In the genomic region with DNA sequence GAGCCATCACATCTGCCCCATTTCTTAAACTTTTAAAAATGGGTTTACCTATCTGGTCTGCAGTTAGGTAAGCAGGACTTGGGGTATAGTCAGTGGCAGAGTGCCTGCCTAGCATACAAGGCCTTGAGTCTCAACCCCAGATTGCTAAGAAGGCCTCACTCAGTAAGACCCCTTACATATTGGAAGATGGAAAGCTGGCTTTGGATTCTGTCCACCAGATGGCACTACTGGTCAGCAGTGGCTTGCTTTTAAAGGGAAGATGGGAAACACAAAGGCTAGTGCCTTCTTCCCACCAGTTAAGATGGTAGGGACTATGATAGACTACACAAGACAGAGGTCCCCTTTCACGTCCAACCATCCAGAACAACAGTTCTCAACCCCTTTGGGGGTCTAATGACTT, we compare ENCODE assay signal across 10 mouse cellular contexts. TPM values are rescaled to one million over a fixed set of nuclear protein-coding genes. Genes with fewer than 3 reads are reported as not detected.
DNase-seq lines count a peak whose midpoint lies in the region; ATAC-seq and TF ChIP-seq lines count a peak whose summit lies in the region.
"Had no signal": no experiment of that assay in that cellular context is flagged by ENCODE, and none has a peak within 500 bp of the region (broad histone marks: within the 10 kb centered on the region; RNA-seq: fewer than 3 reads in every experiment).

No protein-coding gene starts in this region.

- H3K4me2 ChIP-seq in liver, embryonic 11.5 days = no peak overlapping the region
- H3K4me2 ChIP-seq in liver, postnatal 0 days (ENCODE audit: low read depth, low read length) = no peak overlapping the region
- H3K4me2 ChIP-seq: heart, embryonic 15.5 days; neural tube, embryonic 12.5 days had no signal

- H3K9ac ChIP-seq in liver, embryonic 11.5 days (ENCODE audit: low read depth, low read length) = no peak overlapping the region
- no peak overlapping the region for H3K9ac ChIP-seq in liver, postnatal 0 days (replicated peaks)
- H3K9ac ChIP-seq: heart, embryonic 15.5 days; neural tube, embryonic 12.5 days had no signal

- H3K4me1 ChIP-seq in cerebellum, adult 2 months (ENCODE audit: control insufficient read depth, insufficient read depth, low read length) = no peaks in the 10 kb centered on the region; the same call in 1 of the 2 replicates
- no peaks in the 10 kb centered on the region for H3K4me1 ChIP-seq in liver, embryonic 11.5 days (replicated peaks; ENCODE audit: control insufficient read depth, insufficient read depth, low read length)
- H3K4me1 ChIP-seq in liver, postnatal 0 days (ENCODE audit: insufficient read depth) = no peaks in the 10 kb centered on the region
- H3K4me1 ChIP-seq in small intestine, adult 2 months (ENCODE audit: control insufficient read depth, insufficient read depth, insufficient read length, low read length) = no peaks in the 10 kb centered on the region
- H3K4me1 ChIP-seq: heart, embryonic 15.5 days; neural tube, embryonic 12.5 days had no signal

- no peak for TF ChIP-seq POLR2A in cerebellum, adult 2 months (IDR thresholded peaks at IDR 0.05; ENCODE audit: borderline replicate concordance, insufficient read depth, low read length)
- TF ChIP-seq POLR2A in small intestine, adult 2 months (IDR thresholded peaks at IDR 0.05; ENCODE audit: low read depth, low read length) = no peak

- peaks cover 7% of the 10 kb centered on the region; the same call in 1 of the 2 replicates for H3K36me3 ChIP-seq in liver, embryonic 11.5 days (ENCODE audit: control insufficient read depth, insufficient read depth, low read length)
- H3K36me3 ChIP-seq in liver, postnatal 0 days (replicated peaks; ENCODE audit: insufficient read depth, low read length) = peaks cover 25% of the 10 kb centered on the region
- H3K36me3 ChIP-seq in small intestine, adult 2 months (ENCODE audit: control insufficient read depth, insufficient read depth, low read length) = peaks cover 27% of the 10 kb centered on the region

- peak; percentile 29; the same call in 1 of the 2 replicates for TF ChIP-seq CTCF in cerebellum, adult 2 months (IDR thresholded peaks at IDR 0.05; ENCODE audit: borderline replicate concordance, insufficient read depth, low read depth, low read length)
- peak; percentile 83 for TF ChIP-seq CTCF in liver, postnatal 0 days (IDR thresholded peaks at IDR 0.05; ENCODE audit: low read depth)
- peak; percentile 26; the same call in 1 of the 2 replicates for TF ChIP-seq CTCF in small intestine, adult 2 months (IDR thresholded peaks at IDR 0.05; ENCODE audit: extremely low read depth, insufficient read length, insufficient replicate concordance, low read depth, low read length)

- no peak for ATAC-seq in liver, embryonic 11.5 days (replicated peaks; ENCODE audit: low FRiP score)
- ATAC-seq in frontal cortex, adult (ENCODE audit: low TSS enrichment) = peak; percentile 43
- no peak; the same call in 1 of the 2 replicates for ATAC-seq in liver, postnatal 0 days

- no peak for DNase-seq in cerebellum, adult 2 months
- DNase-seq in cerebellum, adult 8-10 months = no peak
- DNase-seq in liver = peak; percentile 19
- DNase-seq in liver, embryonic 11.5 days (ENCODE audit: low spot score) = no peak
- DNase-seq in adipocyte (ENCODE audit: low spot score) = peak; percentile 76
- peak; percentile 42 for DNase-seq in liver, postnatal 0 days

- TF ChIP-seq EP300 in liver, postnatal 0 days (IDR thresholded peaks at IDR 0.05; ENCODE audit: low read depth) = no peak

- no peaks in the 10 kb centered on the region for H3K9me3 ChIP-seq in liver, embryonic 11.5 days (ENCODE audit: control insufficient read depth, low read length)
- no peaks in the 10 kb centered on the region for H3K9me3 ChIP-seq in liver, postnatal 0 days (ENCODE audit: low read length)
- H3K9me3 ChIP-seq: neural tube, embryonic 12.5 days had no signal

- 61% methylated on average over 1 of the region's 1 CpGs for WGBS in cerebellum, adult 2 months
- 41% methylated on average over 1 of the region's 1 CpGs for WGBS in liver, embryonic 11.5 days
- 62% methylated on average over 1 of the region's 1 CpGs for WGBS in liver, postnatal 0 days (ENCODE audit: insufficient replicate concordance)
- WGBS in small intestine, adult 2 months = 52% methylated on average over 1 of the region's 1 CpGs

- H3K27ac ChIP-seq in cerebellum, adult 2 months (ENCODE audit: insufficient read depth, low read length) = no peak overlapping the region
- H3K27ac ChIP-seq in liver, embryonic 11.5 days (ENCODE audit: low read depth, low read length) = no peak overlapping the region
- no peak overlapping the region for H3K27ac ChIP-seq in liver, postnatal 0 days (ENCODE audit: low read depth)
- no peak overlapping the region for H3K27ac ChIP-seq in small intestine, adult 2 months (ENCODE audit: insufficient read depth, low read depth, low read length)
- H3K27ac ChIP-seq: heart, embryonic 15.5 days; neural tube, embryonic 12.5 days had no signal

- H3K27me3 ChIP-seq in cerebellum, adult 2 months (ENCODE audit: control insufficient read depth, insufficient read depth, low read length) = no peaks in the 10 kb centered on the region
- H3K27me3 ChIP-seq in liver, embryonic 11.5 days (replicated peaks; ENCODE audit: control insufficient read depth, insufficient read depth, low read length) = no peaks in the 10 kb centered on the region
- no peaks in the 10 kb centered on the region for H3K27me3 ChIP-seq in liver, postnatal 0 days (ENCODE audit: insufficient read depth, low read length)
- H3K27me3 ChIP-seq in small intestine, adult 2 months (ENCODE audit: control insufficient read depth, insufficient read depth, low read length) = no peaks in the 10 kb centered on the region
- H3K27me3 ChIP-seq: heart, embryonic 15.5 days; neural tube, embryonic 12.5 days had no signal

- no peak overlapping the region for H3K4me3 ChIP-seq in cerebellum, adult 2 months (replicated peaks; ENCODE audit: insufficient read depth, low read depth, low read length)
- H3K4me3 ChIP-seq in liver, embryonic 11.5 days (ENCODE audit: low read depth, low read length) = no peak overlapping the region
- H3K4me3 ChIP-seq in liver, postnatal 0 days (ENCODE audit: low read depth, low read length) = no peak overlapping the region
- no peak overlapping the region for H3K4me3 ChIP-seq in small intestine, adult 2 months (ENCODE audit: low read depth, low read length)
- H3K4me3 ChIP-seq: heart, embryonic 15.5 days; neural tube, embryonic 12.5 days had no signal

RNA-seq across cellular contexts. Expression of gene Nrbf2, which starts 20.3 kb away (rescaled TPM):
- polyA plus RNA-seq in cerebellum, adult 2 months (2012; rRNA removed) = 21.3 and 22.4 TPM in 2 replicates
- 39.2 and 44.0 TPM in 2 replicates for polyA plus RNA-seq in liver, embryonic 11.5 days (2014; fragmentation: Nextera tagmentation; extraction: Ambion mirVana)
- 17.5 and 20.2 TPM in 2 replicates for polyA plus RNA-seq in liver, postnatal 0 days (2015; fragmentation: Nextera tagmentation; extraction: Ambion mirVana)
- polyA plus RNA-seq in small intestine, adult 2 months (2012; rRNA removed) = 5.0 and 9.0 TPM in 2 replicates

Comparison
In these comparisons a context has a peak if more than half of its experiments do, and no peak if none do; other contexts are left out.
1. DNase-seq: peak in liver (single experiment), adipocyte (single experiment) and liver, postnatal 0 days (single experiment); none in cerebellum, adult 2 months (0 of 2), cerebellum, adult 8-10 months (single experiment) and liver, embryonic 11.5 days (single experiment).
2. CTCF ChIP-seq: peak in every context shown above with its lines; median percentile 83 in liver, postnatal 0 days; 29 in cerebellum, adult 2 months; 26 in small intestine, adult 2 months.